Mouse (Mus musculus): ENCODE data around the gene 9930111J21Rik2.

DNA sequence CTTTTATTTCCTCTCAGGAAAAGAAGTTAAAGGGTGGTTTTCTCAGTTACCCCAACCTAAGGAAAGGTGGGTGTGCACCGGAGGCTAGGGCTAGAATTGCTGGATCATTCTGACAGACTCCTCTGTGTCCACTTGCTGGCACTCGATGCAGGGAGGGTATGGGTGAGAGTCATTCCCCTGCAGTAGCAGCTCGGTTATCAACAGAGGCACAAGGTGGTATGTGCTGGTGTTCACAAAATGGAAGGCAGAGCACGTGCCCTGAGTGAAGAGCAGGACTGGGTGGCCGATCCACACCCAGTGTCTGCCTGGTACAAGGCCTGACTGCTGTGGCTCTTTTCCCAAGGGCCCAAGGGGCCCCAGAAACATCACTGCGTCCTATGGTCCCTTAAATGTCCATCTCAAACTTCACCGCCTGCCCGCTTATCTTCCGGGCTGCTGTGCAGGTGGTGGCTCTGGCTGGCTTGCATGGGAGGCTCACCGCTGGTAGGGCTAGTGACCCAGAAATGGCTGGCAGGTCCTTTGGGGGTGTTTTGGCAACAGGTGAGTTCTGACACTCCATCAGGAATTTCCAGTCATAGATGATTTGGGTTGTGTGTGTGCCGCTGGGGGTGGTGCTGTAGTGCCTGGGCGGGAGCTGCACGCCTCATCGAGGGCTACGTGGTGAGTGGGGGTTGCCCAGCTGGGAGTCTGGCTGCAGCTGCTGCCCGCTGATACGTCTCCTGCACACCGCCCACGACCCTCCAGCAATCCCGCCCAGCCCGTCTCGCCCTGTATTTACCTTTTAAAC is 37.0 kb upstream of the 9930111J21Rik2 start:
- TF ChIP-seq CTCF (IDR thresholded peaks at IDR 0.05; ENCODE audit: borderline replicate concordance, control insufficient read depth, extremely low read depth, insufficient read depth, low read length, poor library complexity) (no peak), POLR2A (IDR thresholded peaks at IDR 0.05; ENCODE audit: control insufficient read depth, extremely low read depth, insufficient read depth, low read length, poor library complexity) (no peak)
